Mouse (Mus musculus): Measurements from ENCODE around the gene Ccdc34.

The Ccdc34 gene

DNA sequence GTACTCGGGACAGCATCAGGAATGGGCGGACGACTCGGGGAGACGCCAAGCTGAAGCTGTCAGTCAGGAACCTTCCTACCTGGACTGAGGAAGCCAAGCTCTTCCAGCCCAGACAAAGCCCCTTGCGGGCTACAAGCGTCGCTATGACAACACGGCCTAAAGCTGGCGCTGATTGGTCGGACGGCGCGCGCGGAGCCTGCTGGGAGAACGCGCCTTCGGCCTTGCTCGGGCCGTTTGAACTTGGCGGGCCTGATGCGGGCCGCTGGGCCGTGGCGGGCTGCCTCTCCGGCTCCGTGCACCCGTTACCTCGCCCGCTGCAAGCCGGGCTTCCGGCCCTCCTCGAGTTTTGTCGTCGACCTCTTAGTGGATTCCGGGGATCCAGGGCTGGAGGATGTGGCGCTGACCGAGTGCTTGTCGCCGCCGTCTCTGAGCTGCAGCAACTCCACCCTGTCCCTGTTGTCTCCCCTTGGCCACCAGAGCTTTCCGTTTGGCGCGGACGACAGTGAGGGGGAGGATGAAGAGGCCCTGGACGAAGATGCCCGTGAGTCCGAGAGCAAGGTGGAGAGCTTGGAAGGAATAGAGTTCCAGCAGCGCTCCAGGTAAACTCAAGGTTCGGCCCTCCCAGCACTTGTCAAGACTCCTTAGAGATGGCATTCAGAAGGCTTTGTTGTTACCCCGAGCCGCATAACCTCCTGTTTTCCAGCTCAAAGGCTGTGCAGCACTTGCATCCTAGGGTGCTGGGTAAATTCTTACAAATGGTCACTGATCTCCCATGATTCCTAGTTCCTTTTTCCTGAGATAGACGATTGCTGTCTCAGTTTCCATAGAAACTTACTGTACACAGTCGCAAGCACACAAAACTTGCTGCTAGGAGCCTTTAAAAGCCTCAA, at the start of gene Ccdc34:
Ccdc34 (plus strand) TSS at position 202 of the 890 bp plus-strand sequence.
- peak; percentile 85 for DNase-seq (ENCODE audit: low spot score)

DNA sequence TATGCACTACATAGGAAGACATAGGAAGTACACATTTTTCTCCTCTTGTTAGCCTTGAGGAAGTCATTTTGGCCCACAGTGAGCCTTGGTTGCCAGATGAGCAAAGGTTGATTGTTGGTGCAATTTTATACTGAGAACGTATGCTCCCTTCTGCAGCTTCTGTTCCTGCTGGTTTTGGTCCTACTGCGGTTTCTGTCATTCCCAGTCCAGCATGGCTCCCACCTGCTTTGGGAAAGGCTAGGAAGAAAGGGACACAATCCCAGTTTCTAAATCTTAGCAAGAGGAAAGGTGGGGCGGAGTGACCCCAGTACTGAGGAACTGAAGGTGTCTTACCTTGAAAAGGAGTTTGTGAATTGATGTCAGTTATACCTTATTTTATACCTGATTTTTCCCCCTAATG, 48.2 kb upstream of the Ccdc34 start:
- no peak for DNase-seq (ENCODE audit: low spot score)

DNA sequence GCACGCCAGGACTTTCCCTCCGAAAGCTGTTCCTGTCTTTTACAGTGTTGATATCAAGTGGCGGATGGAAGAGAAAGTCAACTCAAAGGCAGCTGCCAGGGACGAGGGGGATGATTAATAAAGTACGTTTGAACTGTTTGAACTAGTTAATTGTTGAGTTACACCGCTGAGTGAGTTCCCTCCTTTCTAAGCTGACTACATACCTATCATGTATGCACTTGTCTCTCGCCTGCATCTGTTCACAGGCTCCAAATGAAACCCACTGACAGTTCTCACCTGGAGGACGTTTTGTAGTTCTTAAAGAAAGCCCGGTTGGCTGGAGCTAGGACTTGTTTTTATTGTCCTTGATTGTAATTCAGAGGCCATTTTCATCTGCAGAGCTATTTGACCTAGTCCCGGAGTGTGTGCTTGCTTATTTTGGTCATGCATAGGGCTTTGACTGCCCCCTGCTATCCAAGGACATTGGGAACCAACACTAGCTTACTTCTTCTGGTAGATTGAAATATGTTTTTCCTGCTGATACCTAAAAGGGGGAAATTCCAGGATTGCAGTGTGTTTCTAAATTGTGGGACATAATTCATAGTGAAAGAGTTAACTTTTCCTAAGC, 47.6 kb upstream of the Ccdc34 start:
- DNase-seq (ENCODE audit: low spot score) = no peak

DNA sequence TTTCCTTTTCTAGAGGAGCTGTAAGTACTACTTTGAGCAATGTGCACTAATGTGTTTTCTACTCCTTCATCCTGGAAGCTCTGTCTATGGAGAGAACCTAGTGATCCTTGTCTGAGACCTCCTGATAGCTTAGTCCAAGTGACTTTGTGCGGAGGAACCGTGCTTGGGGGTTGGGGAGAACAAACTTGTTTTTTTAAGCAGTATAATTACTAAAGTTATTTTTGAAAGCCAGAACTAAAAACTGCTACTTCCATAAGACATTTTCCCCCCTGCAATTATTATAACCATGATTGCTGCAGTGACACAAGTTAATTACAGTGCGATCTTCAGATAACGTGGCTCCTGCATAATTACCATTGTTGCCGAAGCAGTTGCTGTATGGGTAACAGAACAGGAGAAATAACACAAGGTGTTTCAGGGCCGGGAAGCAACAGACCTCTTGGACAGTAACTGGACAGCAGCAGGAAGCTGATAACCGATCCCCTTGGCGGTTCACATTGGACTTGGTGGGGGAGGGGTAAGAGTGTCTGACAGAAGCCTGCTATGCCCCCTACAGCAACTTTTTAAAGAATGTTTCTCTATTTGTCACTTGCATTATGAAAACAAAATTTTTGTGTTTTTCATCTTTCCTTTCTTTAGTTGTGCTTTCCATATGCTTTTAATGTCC, 46.7 kb upstream of the Ccdc34 start:
- DNase-seq (ENCODE audit: low spot score) = no peak

DNA sequence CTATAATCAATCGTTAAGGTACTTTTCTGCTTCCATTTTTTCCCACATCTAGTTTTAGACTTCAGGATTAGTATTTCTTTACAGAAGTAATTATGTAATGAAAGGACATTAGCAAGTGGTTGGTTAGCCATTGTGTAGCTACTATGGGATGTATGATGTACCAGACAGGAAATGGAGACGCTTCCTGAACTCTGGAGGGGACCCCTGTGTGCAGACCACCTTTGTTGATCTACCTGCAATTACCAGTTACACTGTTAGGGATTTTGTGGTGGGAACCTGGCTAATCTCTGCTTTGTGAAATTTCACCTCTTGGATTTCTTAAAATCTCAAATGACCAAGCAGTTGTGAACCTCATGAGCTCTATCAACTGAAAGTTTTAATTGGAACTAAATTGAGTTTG, 45.3 kb upstream of the Ccdc34 start:
- DNase-seq (ENCODE audit: low spot score) = no peak

DNA sequence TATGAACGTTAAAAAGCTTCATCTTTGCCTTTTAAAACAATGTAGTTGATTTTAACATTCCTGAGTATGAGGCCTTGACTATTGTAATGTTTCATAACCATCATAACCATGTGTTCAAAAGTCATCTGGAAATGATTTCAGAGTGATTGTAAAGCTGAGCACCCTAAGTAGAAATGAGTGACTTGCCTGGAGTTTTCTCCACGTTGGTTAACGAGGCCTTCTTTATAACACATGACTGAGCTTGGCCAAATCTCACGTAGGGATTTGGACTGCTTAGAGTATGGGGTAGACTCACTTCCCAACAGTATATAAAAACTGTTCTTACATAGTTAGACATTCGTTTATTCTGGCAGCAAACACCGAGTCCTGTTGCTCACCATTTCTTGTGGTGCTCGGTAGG, 44.7 kb upstream of the Ccdc34 start:
- no peak for DNase-seq (ENCODE audit: low spot score)

DNA sequence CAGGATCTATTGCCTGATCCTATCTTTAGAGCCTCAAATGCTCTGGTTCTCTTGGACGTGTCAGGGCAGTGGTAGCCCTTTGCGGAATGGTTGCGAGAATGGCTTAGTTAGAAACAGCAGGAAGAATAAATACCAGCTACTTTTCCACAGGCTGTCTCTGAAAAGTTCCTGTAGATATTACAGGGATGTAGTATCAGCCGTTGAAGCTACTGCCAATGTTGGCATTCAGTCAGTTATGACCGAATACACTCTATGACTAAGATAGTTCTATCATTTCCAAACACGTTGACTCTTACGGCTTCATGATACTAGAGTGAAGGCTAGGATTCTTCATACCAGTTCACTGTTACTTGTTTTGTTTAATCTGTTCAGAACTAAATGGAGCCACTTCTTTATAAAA, 42.8 kb upstream of the Ccdc34 start:
- DNase-seq (ENCODE audit: low spot score) = no peak

DNA sequence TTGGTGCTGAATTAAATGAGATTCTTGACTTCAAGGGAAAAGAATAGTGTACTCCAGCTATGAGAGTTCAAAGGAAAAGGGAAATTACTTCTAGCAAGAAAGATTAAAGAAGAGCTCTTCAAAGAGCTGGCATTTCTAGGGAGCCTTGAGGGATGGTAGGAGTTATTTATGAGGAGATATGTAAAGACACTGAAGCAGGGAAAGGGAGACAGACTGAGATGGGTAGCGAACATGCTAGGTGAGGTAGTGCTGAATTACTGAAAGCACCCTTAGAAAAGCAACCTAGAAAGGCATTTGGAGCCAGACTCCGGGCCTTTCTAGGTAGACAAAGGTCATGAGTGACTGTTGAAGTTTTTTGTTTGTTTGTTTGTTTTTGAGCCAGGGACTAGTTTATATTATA, 41.4 kb upstream of the Ccdc34 start:
- DNase-seq (ENCODE audit: low spot score) = no peak

DNA sequence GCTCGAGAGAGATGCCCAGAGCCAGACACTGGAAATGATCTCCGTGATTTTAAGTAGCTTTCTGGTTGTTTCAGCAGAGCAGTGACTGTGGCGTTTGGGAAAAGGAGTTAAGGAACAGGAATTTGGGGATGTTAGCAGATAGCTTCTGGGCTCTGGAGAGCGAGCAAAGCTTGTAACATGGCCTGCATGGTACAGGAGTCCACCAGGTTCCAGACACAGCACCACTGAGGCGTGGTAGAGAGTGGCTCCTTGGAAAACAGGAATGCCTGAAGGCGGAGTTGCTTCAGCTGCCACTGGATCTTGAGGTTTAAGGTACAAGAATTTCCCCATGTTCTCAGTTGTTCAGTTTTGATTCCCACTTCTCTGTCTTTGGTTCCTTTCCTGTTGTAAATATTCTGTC, 40.3 kb upstream of the Ccdc34 start:
- DNase-seq (ENCODE audit: low spot score) = no peak

DNA sequence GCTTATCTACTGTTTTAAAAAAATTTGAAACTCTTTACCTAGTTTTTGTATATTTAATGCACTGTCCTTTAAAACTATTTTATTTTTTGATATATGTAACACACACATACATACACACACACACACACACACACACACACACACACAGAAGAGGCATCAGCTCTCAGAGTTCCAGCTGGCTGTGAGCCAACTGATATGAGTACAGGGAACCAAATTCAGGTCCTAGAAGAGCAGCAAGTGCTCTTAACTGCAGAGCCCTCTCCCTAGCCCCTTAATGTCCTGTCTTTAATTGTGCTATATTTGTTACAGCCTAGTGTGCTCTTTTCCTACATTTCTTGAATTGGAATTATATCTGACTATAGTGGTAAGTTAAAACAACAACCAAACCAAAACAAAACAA, 38.4 kb upstream of the Ccdc34 start:
- no peak for DNase-seq (ENCODE audit: low spot score)

DNA sequence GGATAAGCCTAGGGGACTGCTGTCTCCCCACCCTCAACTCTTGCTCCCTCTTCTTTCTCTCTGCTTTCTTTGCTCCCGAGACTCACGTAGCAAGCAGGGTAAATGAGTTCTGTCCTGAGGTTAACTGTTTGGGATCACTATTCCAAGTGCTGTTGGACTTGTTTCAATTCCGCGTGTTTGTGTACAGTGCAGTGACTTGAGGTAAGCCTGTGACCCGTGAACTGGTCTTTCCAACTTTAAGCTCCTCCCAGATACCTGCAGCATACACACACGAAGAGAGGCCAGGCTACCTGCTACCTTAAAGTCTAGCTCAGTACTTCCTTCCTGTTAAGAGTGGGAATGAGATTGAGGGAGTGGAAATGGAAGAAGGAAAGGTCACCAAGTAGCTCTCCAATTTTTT, 34.2 kb upstream of the Ccdc34 start:
- DNase-seq (ENCODE audit: low spot score) = no peak

DNA sequence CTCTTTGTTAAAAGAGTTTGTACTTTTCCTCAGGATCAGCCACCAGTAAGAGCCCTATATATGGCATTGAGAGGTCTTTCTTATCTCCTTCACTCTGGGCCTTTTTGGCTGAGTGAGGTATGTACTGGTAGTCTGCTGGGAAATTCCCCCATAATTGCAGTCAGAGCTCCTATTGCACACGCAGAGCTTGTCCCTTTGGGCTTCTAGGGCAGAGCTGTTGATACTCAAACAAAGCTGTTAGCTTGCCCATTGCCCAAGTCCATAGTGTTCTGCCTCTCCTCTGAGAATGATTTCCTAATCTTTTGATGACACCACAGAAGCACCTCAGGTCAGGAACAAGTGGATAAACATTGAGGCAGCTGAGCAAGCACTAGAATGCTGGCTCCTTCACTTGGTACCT, 32.7 kb upstream of the Ccdc34 start:
- DNase-seq (ENCODE audit: low spot score) = no peak

DNA sequence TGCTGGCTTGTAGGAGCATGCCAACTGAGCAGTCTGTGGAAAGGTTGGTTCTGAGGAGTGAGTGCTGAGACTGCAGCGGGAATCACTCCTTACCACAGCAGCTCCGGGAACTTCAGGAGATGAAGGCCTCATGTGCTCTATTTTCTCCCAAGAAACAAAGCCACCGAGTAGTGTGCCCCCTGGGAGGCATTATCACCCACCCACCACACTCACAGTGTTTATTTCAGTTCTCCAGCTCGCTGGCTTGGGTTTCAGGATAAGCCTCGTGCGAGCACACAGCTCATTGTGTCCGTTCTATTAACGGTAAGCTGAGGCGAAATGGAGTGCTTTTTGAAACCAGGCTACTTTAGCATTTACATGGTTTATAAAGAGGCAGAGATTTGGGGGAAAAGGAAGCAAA, 32.1 kb upstream of the Ccdc34 start:
- no peak for DNase-seq (ENCODE audit: low spot score)

DNA sequence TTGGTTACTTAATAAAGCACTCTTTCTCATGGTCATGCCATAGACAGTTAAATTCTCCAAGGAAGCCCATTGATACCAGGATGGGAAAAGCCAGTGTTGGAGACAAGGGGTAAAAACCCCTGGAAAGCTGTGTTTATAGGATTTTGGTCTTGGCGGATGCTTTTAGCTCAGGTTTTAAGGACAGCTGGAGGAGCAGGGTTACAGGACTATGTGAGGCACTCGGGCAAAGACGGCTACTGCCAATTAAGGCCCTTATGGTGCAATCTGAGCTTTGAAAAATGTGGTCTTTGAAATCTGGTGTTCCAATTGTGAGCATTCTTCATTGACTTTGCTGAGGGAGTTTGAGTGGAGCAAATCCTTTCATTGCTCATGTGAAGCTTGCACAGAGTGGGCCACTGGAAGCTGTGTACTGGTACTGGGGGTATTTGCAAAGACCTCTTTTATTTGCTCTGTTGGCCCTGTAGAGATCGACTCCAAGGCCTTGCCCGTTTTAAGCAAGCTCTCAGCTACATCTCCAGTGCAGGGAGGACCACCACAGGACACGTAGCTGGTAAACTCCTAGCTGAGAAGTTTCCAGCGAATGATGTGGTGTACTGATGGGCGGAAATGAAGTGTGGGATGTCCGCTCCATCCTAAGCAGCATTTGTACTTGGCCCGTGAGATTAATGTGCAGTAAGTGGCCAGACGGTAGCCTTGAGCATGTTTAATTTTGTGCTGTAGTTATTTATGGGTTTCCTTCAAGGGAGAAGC, 31.4 kb upstream of the Ccdc34 start:
- no peak for DNase-seq (ENCODE audit: low spot score)

DNA sequence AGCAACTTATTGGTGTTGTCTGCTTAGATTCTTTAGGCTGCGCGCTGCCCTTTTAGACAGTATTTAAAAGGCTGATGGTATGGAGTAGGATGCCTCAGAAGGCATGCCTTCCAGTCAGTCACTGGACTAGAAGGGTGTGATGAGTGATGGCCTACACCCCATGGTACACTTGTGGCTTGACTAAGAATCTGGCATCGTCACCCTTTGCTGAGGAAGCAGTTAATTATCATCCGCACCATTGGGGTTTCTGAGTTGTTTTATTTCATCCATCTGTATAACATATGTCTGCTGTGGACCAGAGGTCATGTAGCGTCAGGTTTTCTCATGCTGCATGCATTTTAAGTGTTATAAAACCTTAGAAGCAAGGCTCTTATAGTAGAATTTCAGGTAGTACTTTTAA, 29.7 kb upstream of the Ccdc34 start:
- no peak for DNase-seq (ENCODE audit: low spot score)

DNA sequence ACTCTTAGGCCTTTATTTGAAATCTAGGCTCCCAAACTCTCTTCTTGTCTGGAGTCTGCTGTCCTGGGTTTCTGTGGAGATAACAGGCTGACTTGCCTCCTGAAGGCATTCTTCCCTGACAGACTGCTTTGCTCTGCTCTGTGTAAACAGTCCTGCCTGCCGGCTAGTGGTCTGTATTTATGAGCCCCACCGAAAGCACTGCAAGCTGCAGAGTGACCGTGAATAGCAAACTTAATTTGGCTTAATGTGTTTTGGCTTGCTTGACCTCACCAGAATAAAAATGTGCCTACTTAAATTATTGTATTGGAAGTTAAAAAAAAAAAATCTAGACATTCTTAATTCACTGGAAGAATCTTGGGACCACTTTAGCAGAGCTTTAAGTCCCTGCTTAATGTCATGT, 28.4 kb upstream of the Ccdc34 start:
- DNase-seq (ENCODE audit: low spot score) = no peak

DNA sequence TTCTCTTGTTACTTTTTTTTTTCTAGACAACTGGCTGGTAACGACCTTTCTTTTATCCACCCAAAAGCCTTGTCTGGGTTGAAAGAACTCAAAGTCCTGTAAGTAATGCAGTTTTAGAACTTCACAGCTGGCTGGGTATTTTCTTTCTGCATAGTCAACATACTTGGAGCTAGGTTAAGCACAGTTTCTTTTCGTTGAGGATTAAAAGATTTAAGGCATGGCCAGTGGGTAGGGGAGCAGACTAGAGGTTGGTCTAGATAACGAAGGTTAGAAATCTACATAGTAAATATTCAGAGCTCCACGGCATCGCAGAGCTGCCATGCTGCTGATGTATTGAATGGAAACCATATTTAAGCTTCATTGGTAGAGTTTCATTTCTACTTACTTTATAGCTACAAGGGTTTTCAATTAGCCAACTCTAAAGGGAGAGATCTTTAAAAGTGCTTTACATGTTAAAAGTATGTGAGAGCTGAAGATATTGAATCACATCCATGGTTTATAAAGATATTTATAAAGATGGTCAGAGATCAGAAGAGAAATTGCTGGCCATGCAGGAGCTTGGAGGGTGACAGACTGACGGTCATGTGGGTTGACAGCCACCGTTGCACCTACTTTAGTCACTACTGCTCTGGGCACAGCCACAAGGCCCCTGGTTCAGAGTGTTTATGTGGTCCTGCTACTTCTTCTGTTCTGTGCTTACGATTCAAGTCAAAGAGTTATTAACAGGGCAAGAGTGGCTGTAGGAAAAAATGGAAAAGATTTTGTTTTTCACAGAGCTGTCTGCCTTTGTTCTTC, 27.7 kb upstream of the Ccdc34 start:
- DNase-seq (ENCODE audit: low spot score) = no peak

DNA sequence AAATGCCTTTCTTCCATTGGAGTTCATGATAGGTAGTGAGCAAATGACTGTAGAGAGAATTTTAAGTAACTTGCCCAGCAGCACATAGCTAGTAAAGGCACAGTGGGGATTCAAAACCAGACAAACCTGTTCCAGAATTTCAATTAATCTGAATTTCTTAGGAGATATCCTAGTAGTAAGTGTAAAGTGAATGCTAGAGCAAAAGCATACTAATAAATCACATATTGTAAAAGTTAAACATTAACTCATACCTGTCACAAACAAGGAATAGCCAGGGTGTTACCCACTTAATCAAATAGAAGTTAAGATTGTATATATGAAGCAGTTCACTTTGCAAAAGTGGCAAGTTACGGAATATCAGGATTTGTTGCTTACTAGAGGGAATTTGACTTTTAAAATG, 25.9 kb upstream of the Ccdc34 start:
- DNase-seq (ENCODE audit: low spot score) = no peak

DNA sequence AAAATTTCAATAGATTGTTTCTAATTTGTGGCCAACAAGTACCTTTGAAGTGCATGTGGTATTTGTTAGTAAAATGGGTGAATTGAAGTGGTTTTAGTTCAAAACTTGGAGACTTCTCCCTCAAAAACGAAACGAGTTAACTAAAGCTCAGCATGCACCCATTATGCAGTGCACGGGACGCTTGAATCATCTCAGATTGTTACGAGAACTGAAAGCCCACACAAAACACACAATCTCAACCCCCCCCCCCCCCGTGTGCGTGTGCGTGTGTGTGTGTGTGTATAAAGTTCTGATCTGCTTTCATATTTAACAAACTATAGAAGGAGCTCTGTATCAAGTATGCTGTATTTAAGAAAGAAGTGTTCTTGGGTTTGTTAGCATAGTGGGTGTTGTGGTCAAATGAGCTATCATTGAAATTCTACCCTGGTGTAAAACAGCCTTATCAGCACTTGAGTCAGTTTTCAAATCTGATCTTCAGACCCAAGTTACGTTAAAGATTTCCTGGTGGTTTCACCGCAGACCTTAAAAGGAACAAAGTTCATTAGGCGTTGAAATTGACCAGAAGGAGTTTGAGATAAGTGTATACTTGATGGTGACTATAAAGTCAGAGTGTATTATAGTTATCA, 25.1 kb upstream of the Ccdc34 start:
- DNase-seq (ENCODE audit: low spot score) = no peak

DNA sequence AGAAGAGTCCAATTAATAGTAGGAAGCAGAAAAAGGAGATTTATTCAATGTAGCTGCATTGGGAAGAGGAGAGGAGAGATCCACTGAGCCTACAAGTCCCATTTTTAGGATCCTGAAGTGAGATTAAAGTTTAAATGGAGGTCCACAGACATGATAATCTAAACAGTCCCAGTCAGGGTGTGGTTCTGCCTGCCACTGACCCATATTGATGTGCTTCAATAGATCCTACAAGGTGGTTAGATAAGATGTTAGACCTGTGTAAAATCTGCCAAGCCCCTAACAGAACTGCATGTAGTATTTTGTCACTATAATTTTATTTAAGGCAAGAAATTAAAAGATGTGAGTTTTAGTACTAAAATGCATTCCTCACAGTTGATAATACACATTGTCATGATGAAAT, 24.2 kb upstream of the Ccdc34 start:
- no peak for DNase-seq (ENCODE audit: low spot score)

DNA sequence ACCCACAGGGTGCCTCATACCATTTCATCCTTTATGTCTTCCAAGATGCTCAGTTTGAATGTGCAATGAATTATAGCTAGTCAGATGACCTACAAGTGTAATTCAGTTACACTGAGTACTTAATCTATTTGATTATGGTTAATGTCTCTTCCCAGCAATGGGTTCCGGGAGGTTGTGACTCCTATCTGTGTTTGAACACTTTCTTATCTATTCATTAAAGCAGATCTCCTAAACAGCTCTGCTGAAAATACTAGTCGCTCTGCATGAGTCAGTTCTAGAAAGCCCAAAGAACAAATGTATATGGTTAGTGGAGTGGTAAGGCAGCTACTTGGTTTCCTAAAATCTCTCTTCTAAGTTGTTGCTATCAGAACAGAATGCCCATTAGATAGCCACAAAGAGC, 22.6 kb upstream of the Ccdc34 start:
- DNase-seq (ENCODE audit: low spot score) = no peak
